Comparison of ENCODE assay signal across 11 mouse cellular contexts in genomic region chr12:26559560-26559959, GRCm38 (mm10).
"Had no signal": no experiment of that assay in that cellular context is flagged by ENCODE, and none has a peak within 500 bp of the region (broad histone marks: within the 10 kb centered on the region; RNA-seq: fewer than 3 reads in every experiment).

No protein-coding gene starts in this region.

- DNase-seq: retina, postnatal 1 day; right cerebral cortex, postnatal 14 days; right cerebral cortex, postnatal 25 days; right cerebral cortex, postnatal 4 days; spleen, adult 18-20 months; thymus, adult 18-20 months; thymus, adult 2 months; thymus, postnatal 14 days; thymus, postnatal 25 days; thymus, postnatal 36 days; thymus, postnatal 4 days had no signal
